Mouse (Mus musculus) urinary bladder, adult 2 months (tissue): Measurements from ENCODE around the gene Tacr2. TPM values are rescaled to one million over a fixed set of nuclear protein-coding genes. Genes with fewer than 3 reads are reported as not detected.
A peak's percentile ranks its signal among the peaks of the same experiment; 100 is the strongest.

Experiments used
- DNase-seq: peaks from one replicate; pipeline ENCODE4 v3.0.0; 2022; ENCODE audit warnings: low spot score
- polyA plus RNA-seq: library from polyadenylated mRNA; depleted of rRNA; stranded (reverse); fragments of >200 nt; gene quantifications from 2 replicates; pipeline ENCODE4 v1.2.3, GENCODE M21; 2012; rRNA removed

Gene Tacr2
- polyA plus RNA-seq: 4.2 and 10.7 TPM in 2 replicates

GRCm38 (mm10) chr10:62252000-62252488 is at the start of gene Tacr2:
Gene Tacr2 (plus strand): TSS chr10:62252438.
- DNase-seq: no peak

DNA sequence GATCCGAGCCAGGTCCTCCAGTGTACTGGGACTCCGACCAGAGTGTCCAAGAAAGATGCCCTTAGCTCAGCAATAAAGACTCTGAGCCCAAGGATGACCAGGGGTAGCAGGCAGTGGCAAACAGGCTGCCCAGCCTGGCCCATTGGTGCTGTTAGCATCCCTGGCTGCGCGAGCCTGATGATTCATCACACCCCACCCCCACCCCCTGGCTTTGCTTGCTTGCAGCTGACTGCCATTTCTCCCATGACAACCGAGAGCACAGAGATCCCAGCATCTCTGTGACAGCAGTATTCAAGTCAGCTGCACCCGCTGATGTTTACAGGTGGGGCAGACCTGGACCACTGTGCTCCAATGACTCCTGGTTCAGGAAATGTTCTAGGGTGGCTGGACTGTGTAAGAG is 49.7 kb upstream of the Tacr2 start:
- DNase-seq: no peak

DNA sequence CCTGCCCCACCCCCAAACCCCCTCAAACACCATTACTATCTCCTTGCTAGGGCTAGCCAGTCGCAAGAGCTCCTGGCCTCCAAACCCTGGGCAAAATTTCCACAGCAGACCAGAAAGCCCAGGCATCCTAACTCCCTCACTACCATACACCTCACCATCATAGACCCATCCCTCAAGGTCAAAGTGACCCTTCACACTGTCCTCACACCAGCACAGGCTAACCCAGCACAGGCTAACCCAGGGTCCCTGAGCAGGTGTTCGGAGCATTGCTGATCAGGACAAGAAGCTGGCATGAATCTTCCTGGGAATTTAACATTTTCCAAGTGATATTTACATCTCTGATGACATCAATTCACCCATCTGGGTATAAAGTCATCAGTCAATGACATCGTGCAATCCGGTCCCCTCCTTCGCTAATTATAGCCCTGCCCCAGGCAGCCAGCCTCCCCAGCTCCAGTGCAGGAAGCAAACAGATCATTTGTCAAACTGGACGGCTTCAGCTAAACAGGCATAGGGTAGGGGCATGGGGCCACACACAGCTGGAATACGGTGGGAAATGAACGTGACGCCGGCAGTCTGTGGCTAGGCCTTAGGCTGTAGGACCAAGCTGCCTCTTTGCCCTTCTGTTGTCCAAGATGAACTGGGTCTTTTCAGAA is 43.9 kb upstream of the Tacr2 start:
- no peak for DNase-seq

DNA sequence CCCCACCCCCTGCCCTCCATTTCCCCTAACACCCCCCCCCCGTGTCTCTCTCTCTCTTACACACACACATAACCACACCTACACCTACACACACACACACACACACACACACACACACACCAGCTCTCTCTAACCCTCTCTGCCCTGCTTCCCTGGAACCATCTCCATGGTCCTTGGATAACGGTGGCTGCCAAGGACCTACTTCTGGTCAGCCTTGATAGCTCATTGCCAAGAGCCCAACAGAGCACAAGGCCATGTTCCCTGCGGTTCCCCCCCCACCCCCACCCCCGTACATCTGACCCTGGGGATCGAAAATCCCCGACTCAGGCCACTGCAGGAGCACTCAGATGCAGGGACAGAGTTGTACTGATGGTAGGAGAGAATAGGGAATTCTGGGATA is 40.9 kb upstream of the Tacr2 start:
- no peak for DNase-seq

- DNase-seq: no peak
These were observed 37.0 kb upstream of the Tacr2 start for GRCm38 (mm10) chr10:62215169-62215616.

GRCm38 (mm10) chr10:62215633-62216032 is 36.6 kb upstream of the Tacr2 start:
- no peak for DNase-seq

GRCm38 (mm10) chr10:62216595-62216994 is 35.6 kb upstream of the Tacr2 start:
- DNase-seq: no peak

DNA sequence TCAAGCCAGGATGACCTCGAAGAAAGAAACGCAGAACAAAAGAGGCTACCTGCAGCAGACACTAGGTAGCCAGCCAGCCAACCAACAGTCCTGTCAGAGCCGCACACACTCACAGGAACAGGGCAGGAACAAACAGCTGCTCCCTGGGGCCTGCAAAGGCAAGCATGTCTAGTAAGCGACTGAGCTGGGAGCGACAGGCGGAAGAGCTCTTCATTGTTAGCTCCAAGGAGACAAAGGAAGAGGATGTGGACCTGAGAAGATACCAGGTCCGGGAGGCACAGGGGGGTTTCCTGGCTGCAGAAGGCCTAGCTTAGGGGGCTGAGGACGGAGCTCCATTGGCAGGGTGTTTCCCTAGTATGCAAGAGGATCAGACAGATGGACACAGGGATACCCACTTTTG is 35.0 kb upstream of the Tacr2 start:
- DNase-seq: no peak

- DNase-seq: no peak
These were observed 34.0 kb upstream of the Tacr2 start for GRCm38 (mm10) chr10:62218044-62218788.

DNA sequence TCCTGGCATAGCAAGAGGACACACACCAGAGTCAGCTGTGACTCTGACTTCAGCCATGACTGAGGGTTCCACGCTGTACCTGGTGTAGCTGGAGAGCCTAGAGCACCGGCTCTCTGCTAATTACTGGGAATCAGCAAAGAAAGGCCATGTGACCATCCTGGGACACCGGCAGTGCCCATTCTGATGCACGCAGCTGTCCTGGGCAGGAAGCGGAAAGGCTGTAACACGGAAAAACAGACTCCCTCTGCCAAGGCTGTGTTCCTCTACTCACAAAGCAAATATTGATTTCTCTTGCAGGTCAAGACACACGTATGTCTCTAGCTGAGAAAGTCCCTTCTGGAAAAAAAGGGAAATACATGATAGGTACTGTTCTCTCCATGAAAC is 33.5 kb upstream of the Tacr2 start:
- no peak for DNase-seq

DNA sequence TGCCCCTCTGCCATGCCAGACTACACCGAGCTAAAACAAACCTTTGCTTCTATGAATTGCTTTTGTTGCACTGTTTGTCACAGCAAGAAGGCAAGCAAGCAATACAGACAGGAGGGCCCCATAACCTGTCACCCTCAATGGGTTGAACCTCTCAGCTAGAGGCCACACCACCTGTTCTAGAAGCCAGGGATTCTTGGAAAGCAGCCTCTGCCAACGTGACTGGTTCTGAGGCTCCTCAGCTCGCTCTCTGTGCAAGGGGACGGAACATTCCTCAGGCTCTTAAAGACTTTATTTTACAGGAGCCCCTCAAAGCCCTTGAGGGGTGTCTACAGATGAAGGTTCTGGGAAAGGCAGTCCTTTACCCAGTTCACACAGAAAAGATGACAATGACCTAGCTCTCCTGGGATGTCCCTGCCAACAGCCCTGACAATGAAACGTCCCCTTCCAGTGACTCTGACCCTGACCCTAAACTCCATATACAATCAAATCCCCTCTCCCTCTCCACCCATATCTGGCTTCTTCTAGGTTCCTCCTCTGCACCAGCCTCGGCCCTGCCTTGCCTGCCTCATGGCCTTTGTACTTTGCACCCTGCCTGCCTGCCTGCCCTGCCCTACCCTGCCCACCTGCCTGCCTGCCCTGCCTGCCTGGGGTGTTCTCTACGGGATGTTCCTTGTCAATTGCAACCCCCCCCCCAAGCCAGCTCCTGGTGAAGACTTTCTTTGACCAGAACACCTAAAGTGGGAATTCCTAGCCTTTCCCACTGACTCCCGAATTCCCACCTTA is 31.3 kb upstream of the Tacr2 start:
- DNase-seq: no peak

DNA sequence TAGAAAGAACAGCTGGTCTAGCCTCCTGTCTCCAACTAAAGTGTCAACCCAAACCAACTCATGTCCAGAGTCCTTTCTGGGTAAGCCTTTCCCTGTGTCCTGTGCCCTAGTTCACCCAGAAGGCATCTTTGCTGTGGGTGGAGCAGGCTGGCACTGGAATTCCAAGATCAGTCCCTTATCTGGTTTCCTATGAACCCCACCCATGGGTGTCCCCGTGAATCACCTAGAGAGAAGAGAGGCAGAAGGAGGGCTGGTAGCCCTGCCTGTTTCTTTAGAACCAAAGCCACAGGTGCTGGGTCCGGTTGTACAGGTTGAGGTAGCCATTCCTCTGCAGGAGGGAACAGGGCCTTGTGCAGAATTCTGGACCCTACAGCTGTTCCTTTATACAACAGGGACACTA is 30.6 kb upstream of the Tacr2 start:
- no peak for DNase-seq

- DNase-seq: peak; percentile 40
These were observed 29.5 kb upstream of the Tacr2 start for GRCm38 (mm10) chr10:62222777-62223176.

GRCm38 (mm10) chr10:62224231-62224630 is 28.0 kb upstream of the Tacr2 start:
- DNase-seq: no peak

DNA sequence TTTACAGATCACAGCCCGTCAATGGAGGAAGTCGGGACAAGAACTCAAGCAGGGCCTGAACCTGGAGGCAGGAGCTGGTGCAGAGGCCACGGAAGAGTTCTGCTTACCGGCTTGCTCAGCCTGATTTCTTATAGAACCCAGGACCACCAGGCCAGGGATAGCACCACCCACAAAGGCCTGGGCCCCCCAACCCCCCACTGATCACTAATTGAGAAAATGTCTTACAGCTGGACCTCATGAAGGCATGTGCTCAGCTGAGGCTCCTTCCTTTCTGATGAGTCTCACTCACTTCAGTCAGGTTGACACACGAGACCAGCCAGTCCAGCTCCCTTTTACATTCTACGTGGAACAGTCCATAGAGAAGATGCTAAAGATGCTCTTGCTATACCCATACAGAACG is 26.4 kb upstream of the Tacr2 start:
- DNase-seq: no peak

GRCm38 (mm10) chr10:62228126-62228525 is 24.1 kb upstream of the Tacr2 start:
- no peak for DNase-seq

DNA sequence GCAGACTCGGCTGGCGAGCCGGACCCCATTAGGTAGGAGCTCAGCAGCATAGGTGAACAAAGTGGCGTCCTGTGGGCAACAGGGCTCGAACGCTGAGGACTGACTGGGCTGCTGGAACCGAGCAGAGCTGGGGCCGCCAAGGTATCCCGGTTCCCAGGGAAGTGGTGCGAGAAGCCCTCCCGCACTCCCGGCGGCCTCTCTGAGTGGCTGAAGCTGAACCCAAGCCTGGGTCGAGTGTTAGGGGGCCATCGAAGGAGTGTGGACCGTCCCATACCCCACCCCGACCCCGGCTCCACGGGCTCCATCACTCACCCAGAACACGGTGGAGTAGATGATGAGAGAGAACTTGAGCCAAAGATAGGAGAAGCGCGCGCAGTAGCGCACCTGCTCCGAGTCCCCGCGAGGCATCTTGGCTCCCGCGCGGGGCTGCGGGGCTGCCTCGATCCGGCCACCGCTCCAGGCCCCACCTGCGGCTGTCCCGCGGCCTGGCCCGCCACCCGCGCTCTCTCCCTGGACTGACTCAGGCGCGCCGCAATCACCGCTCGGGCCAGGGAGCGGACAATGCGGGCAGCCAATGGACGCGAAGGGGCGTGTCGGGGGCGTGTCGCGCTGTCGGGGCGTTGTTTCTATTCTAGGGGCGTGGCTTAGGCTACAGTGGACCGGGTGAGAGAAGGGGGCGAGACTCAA is 21.4 kb upstream of the Tacr2 start, which contains the start of gene Tspan15:
TSS of gene Tspan15 (minus strand) at position 544 of the 687 bp plus-strand sequence.
- DNase-seq: peak; percentile 89

DNA sequence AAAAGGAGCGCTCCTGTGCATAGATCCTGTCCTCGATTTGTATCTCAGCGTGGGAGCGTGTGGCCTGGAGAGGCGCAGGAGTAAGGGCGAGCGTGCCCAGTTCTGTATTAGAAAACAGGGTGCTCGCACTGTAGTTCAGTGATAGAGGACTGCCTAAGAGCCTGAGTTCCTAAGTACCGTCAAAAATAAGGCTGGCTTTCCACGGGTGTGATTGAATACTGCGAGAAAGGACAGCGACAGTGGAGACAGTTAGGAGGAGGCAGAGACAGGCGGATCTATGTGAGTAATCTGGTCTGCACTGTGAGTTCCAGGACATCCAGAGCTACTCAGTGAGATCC is 20.9 kb upstream of the Tacr2 start:
- no peak for DNase-seq

GRCm38 (mm10) chr10:62231811-62232210 is 20.4 kb upstream of the Tacr2 start:
- DNase-seq: no peak

- no peak for DNase-seq
These were observed 16.1 kb upstream of the Tacr2 start for GRCm38 (mm10) chr10:62236165-62236564.

- no peak for DNase-seq
These were observed 15.0 kb upstream of the Tacr2 start for GRCm38 (mm10) chr10:62237205-62237604.

- no peak for DNase-seq
These were observed 13.6 kb upstream of the Tacr2 start for GRCm38 (mm10) chr10:62238688-62239087.
